Mouse (Mus musculus): ENCODE data around the gene Cacng1. TPM values are rescaled to one million over a fixed set of nuclear protein-coding genes. Genes with fewer than 3 reads are reported as not detected.

The Cacng1 gene
- 3.1 and 3.7 TPM in 2 replicates for polyA plus RNA-seq (2016; fragmentation: Nextera tagmentation; extraction: Ambion mirVana)

DNA sequence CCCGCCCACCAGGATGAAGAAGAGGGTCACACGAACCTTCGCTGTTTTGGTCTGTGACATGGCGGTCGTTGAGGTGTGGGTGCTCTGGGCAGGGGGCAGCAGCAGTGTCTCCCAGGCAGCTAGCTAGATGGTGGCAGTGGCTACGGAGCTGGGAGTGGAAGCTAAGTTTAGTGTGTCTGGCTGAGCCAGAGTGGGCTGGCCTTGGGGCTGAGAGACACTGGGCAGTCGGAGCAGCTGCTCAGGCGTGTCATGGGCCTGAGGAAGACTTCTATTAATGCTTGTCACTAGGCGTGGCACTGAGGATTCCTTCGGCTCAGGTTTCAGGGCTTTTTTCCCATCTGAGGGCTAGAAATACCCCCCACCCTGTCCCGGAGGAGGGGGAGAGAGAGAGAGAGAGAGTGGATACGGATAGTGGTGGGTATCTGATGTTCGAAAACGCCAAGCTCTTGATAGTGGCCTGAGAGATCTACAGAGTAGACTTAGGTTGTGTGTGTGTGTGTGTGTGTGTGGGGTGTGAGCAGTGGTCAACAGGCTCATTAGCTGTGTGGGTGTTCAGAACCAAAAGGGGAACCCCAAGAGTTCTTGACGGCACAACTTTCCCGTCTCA, at the start of gene Cacng1:
Gene Cacng1, minus strand, starts transcription at position 191 of the 607 bp plus-strand sequence.
- no peak for ATAC-seq (ENCODE audit: insufficient number of reproducible peaks, insufficient read depth, low FRiP score, low TSS enrichment, low read depth)
- Histone ChIP-seq H3K36me3 (no peaks in the 10 kb centered on the region), H3K9me3 (peaks cover 6% of the 10 kb centered on the region; the same call in 1 of the 2 replicates), H3K4me2 (no peak within 1 kb of the TSS), H3K9ac (replicated peaks) (no peak within 1 kb of the TSS), H3K4me1 (replicated peaks) (no peaks in the 10 kb centered on the region; the same call in 1 of the 2 replicates), H3K27ac (no peak within 1 kb of the TSS), H3K4me3 (replicated peaks) (no peak within 1 kb of the TSS), H3K27me3 (no peaks in the 10 kb centered on the region)
- 79% methylated on average over 16 of the region's 16 CpGs for WGBS

DNA sequence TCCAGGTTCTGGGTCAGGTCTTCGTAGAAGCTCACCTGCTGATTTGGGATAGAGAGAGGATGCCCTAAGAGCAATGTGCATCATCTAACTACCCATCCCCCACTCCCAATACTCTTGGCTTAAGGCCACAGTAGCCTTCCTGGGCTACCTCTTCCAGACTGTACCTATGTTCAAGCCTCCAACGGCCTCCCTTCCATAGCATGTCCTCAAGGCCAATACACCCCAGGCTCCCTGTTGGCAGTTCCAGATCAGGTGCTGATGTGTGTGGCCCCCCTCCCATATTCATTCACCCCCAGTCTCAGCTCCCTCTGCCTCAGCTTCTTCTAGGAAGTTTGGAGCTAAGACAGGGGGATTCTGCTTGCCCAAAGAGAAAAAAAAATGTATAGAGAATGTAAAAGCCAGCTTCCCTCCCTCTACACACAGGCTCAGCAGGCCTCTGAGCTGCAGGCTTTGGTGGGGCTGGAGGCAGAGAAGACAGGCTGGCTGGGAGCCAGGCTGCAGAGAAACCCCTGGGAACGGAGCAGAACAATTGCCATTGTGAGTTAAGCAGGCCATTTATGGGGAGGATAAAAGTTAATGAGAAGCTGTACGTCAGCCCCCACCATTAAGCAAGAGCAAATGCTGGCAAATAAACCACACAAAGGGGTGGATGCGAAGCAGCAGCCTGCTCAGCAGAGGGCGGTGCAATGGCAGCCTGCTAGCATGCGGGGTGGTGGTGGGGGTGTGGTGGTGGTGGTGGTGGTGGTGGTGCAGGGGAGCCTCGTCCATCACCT, 46.6 kb upstream of the Cacng1 start:
- no peak overlapping the region for H3K4me3 ChIP-seq (replicated peaks)
- no peaks in the 10 kb centered on the region for H3K27me3 ChIP-seq
- H3K27ac ChIP-seq, result peak overlapping the region; percentile 87
- H3K36me3 ChIP-seq, result no peaks in the 10 kb centered on the region
- 22% methylated on average over 8 of the region's 8 CpGs for WGBS
- ATAC-seq (ENCODE audit: insufficient number of reproducible peaks, insufficient read depth, low FRiP score, low TSS enrichment, low read depth), result peak; percentile 79
- H3K4me1 ChIP-seq (replicated peaks), result peaks cover 43% of the 10 kb centered on the region
- H3K4me2 ChIP-seq, result peak overlapping the region; percentile 16
- H3K9me3 ChIP-seq, result no peaks in the 10 kb centered on the region
- H3K9ac ChIP-seq (replicated peaks), result no peak overlapping the region

DNA sequence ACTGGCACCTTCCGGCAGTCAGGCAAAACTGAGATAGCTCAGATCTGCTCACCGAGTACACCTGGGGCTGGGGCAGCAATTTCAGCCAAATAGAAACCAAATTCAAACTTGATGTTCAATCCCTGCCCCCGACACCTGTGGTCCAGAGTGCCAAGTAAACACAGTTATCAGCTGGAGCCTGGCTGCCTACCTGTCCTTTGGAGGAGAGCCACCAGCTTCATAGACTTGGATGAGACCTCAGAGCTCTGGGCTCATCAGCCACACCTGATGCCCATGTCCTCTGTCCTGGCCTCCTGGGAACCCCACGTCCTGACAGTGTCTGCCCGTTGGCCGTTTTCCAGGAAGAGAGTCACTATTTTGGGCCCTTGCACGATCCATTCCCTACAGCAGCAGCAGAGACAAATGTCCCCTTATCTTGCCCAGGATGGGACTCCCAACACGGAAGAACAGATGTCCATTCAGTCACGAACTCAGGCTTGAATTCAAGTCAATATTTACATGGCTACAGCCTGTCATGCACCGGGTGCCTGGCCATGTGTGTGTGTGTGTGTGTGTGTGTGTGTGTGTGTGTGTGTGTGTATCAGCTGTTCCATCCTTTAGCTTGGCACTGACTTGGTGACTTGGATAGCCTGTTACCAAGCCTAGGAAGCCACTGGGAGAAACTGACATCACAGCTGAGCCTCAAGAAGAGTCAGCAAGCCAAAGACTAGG, 45.6 kb upstream of the Cacng1 start:
- no peaks in the 10 kb centered on the region for H3K27me3 ChIP-seq
- H3K36me3 ChIP-seq, result no peaks in the 10 kb centered on the region
- ATAC-seq (ENCODE audit: insufficient number of reproducible peaks, insufficient read depth, low FRiP score, low TSS enrichment, low read depth), result no peak
- no peak overlapping the region for H3K9ac ChIP-seq (replicated peaks)
- peaks cover 43% of the 10 kb centered on the region for H3K4me1 ChIP-seq (replicated peaks)
- H3K4me2 ChIP-seq, result no peak overlapping the region
- H3K4me3 ChIP-seq (replicated peaks), result no peak overlapping the region
- no peaks in the 10 kb centered on the region for H3K9me3 ChIP-seq
- H3K27ac ChIP-seq, result peak overlapping the region; percentile 87
- WGBS, result 86% methylated on average over 10 of the region's 10 CpGs

DNA sequence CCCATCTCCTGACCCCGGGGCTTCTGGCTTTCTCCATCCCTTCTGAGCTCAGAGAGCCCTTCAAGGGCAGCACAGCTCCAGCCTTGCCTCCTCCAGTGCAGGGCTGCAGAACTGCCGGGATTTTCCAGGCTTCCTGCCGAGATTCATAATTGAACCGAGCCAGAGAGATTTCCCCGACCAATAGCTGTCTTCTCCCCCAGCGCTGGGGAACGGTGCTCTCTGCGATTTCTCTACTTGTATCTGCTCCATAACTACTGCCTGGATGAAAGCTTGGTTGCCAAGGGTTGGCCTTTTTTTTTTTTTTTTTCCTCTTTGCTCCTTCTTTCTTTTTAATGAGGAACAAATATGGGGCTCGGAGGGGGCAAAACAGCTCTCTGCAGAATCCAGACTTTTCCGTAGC, 43.7 kb upstream of the Cacng1 start:
- peak overlapping the region; percentile 62 for H3K27ac ChIP-seq
- H3K36me3 ChIP-seq, result no peaks in the 10 kb centered on the region
- H3K4me2 ChIP-seq, result peak overlapping the region; percentile 15; the same call in 1 of the 2 replicates
- no peaks in the 10 kb centered on the region for H3K27me3 ChIP-seq
- no peak overlapping the region for H3K9ac ChIP-seq (replicated peaks)
- no peak overlapping the region for H3K4me3 ChIP-seq (replicated peaks)
- ATAC-seq (ENCODE audit: insufficient number of reproducible peaks, insufficient read depth, low FRiP score, low TSS enrichment, low read depth), result no peak
- H3K4me1 ChIP-seq (replicated peaks), result peaks cover 43% of the 10 kb centered on the region
- WGBS, result 38% methylated on average over 10 of the region's 10 CpGs
- no peaks in the 10 kb centered on the region for H3K9me3 ChIP-seq

DNA sequence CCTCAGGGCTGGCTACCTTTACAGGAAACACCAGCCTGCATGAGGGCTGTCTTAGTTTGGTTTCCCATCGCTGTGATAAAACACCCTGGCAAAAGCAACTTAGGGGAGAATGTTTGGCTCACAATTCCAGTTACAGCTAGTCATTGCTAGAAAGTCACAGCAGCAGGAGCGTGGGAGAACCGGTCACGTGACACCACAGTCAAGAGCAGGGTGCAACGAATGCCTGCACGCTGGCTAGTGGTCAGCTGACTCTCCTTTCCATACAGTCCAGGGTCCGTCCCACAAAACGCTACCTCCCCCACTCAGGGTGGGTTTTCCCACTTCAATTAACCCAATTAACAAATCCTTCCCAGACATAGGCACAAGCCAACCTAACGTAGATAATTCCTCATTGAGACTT, 43.2 kb upstream of the Cacng1 start:
- H3K4me2 ChIP-seq, result peak overlapping the region; percentile 15; the same call in 1 of the 2 replicates
- no peaks in the 10 kb centered on the region for H3K27me3 ChIP-seq
- peak overlapping the region; percentile 62 for H3K27ac ChIP-seq
- no peak overlapping the region for H3K9ac ChIP-seq (replicated peaks)
- H3K4me1 ChIP-seq (replicated peaks), result peaks cover 43% of the 10 kb centered on the region
- 80% methylated on average over 9 of the region's 9 CpGs for WGBS
- H3K4me3 ChIP-seq (replicated peaks), result no peak overlapping the region
- no peaks in the 10 kb centered on the region for H3K36me3 ChIP-seq
- H3K9me3 ChIP-seq, result no peaks in the 10 kb centered on the region
- ATAC-seq (ENCODE audit: insufficient number of reproducible peaks, insufficient read depth, low FRiP score, low TSS enrichment, low read depth), result no peak

DNA sequence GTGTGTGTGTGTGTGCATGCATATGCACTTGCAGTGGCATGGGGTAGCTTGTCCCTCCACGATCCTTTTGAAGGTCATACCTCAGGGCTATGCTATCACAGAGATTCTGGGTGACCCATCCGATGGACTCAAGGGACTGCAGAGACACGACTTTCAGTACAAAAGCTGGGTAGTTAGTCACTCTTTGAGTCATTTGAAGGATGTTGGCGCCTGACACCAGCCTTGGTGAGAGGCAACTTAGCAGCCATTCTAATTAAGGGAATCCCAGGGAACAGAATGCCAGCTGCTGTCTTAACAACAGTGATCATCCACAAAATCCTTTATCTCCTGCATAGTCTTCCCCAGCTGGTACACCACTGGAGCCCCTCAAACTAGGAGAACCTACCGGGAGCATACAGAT, 32.8 kb upstream of the Cacng1 start:
- H3K4me3 ChIP-seq (replicated peaks), result no peak overlapping the region
- H3K36me3 ChIP-seq, result no peaks in the 10 kb centered on the region
- no peak overlapping the region for H3K27ac ChIP-seq
- H3K9ac ChIP-seq (replicated peaks), result no peak overlapping the region
- 81% methylated on average over 5 of the region's 5 CpGs for WGBS
- ATAC-seq (ENCODE audit: insufficient number of reproducible peaks, insufficient read depth, low FRiP score, low TSS enrichment, low read depth), result no peak
- no peaks in the 10 kb centered on the region; the same call in 1 of the 2 replicates for H3K4me1 ChIP-seq (replicated peaks)
- H3K9me3 ChIP-seq, result no peaks in the 10 kb centered on the region
- H3K4me2 ChIP-seq, result no peak overlapping the region
- no peaks in the 10 kb centered on the region for H3K27me3 ChIP-seq

DNA sequence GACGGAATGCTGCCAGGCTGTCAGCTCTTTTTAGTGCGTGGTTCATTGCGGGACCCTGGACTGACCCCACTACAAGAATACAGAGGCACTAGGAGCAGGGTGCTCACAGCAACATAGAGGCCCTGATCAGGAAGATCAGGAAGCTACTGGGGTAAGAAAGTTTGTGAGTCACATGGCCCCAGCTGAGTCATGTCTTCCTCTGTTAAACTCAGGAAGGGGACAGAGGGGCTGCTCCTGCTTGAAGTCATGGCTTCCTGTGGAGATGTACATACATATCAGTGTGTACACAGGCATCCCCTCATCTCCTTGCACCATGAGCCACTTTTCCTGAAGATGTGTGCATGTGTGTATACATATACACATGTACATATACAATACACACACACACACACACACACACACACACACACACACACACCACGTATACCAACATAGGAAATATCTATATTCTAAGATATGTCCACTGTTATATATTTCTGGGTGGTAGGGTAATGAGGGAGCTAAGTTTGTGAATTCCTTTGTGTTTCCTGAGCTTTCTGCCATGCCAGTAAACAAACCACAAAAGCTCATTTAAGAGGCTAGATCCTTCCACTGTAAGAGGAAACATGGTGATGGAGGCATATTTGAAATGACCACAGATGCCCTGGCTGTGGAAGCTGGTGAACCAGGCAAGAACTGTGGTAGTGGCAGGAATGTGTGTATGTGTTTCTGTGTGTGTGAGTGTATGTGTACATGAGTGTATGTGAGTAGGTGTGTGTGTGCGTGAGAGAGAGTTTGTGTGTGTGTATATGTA, 32.1 kb upstream of the Cacng1 start:
- Histone ChIP-seq H3K9ac (replicated peaks) (no peak overlapping the region), H3K4me2 (no peak overlapping the region), H3K9me3 (no peaks in the 10 kb centered on the region), H3K4me1 (replicated peaks) (peaks cover under 1% of the 10 kb centered on the region; the same call in 1 of the 2 replicates), H3K27me3 (no peaks in the 10 kb centered on the region), H3K36me3 (no peaks in the 10 kb centered on the region), H3K27ac (no peak overlapping the region), H3K4me3 (replicated peaks) (no peak overlapping the region)
- ATAC-seq (ENCODE audit: insufficient number of reproducible peaks, insufficient read depth, low FRiP score, low TSS enrichment, low read depth), result no peak
- 79% methylated on average over 5 of the region's 5 CpGs for WGBS

DNA sequence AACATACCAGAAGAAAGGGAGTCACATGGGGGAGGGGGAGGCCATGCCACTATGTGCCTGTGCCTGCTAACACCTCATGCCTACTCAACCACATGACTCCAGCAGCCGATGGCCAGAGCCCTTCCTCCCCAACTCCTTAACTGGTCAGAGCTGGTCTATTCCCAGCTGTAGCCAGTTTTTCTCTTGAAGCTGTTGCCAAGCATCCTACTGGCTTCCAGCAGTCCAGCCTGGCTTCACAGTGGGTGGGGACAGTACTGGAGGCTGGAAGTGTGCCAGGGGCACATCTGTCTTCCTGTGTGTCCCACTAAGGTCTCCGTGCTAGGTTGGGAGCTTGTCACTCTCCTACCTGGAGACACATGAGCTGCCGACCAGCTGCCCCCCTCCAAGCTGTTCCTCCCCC, 26.8 kb upstream of the Cacng1 start:
- H3K27ac ChIP-seq, result no peak overlapping the region
- peaks cover 5% of the 10 kb centered on the region; the same call in 1 of the 2 replicates for H3K4me1 ChIP-seq (replicated peaks)
- no peak overlapping the region for H3K9ac ChIP-seq (replicated peaks)
- no peak overlapping the region for H3K4me3 ChIP-seq (replicated peaks)
- WGBS, result 63% methylated on average over 3 of the region's 3 CpGs
- ATAC-seq (ENCODE audit: insufficient number of reproducible peaks, insufficient read depth, low FRiP score, low TSS enrichment, low read depth), result no peak
- no peaks in the 10 kb centered on the region; the same call in 1 of the 2 replicates for H3K36me3 ChIP-seq
- no peaks in the 10 kb centered on the region for H3K27me3 ChIP-seq
- no peak overlapping the region for H3K4me2 ChIP-seq
- no peaks in the 10 kb centered on the region for H3K9me3 ChIP-seq

DNA sequence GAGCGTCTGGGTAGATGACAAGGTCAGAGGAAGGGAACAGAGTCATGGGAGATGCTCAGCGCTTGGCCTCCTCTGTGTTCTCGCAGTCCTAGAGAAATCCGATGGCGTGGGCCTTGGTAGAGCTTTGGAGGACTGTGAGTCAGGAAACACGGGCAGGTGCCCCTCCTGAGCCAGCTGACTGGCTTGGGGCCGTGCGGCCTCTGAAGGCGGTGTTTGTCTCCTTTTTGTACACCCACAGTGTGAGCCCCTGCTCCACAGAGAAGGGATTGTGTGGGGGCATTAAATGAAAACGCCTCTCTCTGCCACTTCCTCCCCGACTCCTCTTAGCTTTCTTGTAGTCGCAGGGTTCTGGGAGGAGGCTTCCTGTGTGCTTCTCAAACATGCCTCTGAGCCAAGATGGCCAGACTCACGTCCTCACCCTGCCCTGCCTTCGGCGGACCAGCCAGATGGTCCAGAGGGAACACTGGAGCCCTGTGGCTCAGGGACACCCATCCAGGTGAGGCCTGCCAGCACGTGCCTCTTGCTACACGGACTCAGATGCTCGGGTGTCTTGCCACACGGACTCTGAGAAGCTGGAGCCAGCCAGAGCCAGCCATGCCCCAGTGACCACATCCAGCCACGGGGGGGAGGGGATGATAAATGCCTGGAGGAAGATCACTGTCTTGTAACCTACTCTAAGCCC, 22.2 kb upstream of the Cacng1 start:
- H3K27ac ChIP-seq, result no peak overlapping the region
- H3K4me3 ChIP-seq (replicated peaks), result no peak overlapping the region
- H3K9me3 ChIP-seq, result no peaks in the 10 kb centered on the region
- ATAC-seq (ENCODE audit: insufficient number of reproducible peaks, insufficient read depth, low FRiP score, low TSS enrichment, low read depth), result no peak
- H3K4me1 ChIP-seq (replicated peaks), result peaks cover 5% of the 10 kb centered on the region; the same call in 1 of the 2 replicates
- 85% methylated on average over 20 of the region's 20 CpGs for WGBS
- H3K27me3 ChIP-seq, result no peaks in the 10 kb centered on the region
- H3K9ac ChIP-seq (replicated peaks), result no peak overlapping the region
- no peak overlapping the region for H3K4me2 ChIP-seq
- H3K36me3 ChIP-seq, result peaks cover 19% of the 10 kb centered on the region

DNA sequence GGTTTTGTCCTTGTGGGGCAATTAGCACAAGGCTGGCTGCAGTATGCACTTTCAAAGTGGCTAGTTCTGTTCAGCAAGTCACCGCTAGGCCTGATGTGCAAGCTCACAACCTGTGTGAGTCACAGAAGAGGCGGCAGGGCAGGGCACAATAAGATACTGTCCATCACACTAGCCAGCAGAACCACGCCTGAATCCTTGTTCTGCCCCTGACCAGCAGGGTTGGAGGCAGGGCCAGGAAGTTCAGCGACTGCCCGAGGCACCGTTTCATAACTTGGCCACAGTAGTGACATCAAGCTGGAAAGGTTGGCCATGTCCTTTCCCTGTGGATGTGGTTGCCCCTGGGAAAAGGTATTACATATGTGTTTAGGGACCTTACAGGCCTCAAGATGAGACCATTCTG, 21.6 kb upstream of the Cacng1 start:
- H3K9ac ChIP-seq (replicated peaks), result no peak overlapping the region
- H3K36me3 ChIP-seq, result peaks cover 19% of the 10 kb centered on the region
- H3K27ac ChIP-seq, result no peak overlapping the region
- WGBS, result 83% methylated on average over 6 of the region's 6 CpGs
- no peaks in the 10 kb centered on the region for H3K9me3 ChIP-seq
- no peak overlapping the region for H3K4me3 ChIP-seq (replicated peaks)
- H3K4me1 ChIP-seq (replicated peaks), result no peaks in the 10 kb centered on the region
- H3K4me2 ChIP-seq, result no peak overlapping the region
- ATAC-seq (ENCODE audit: insufficient number of reproducible peaks, insufficient read depth, low FRiP score, low TSS enrichment, low read depth), result no peak
- H3K27me3 ChIP-seq, result no peaks in the 10 kb centered on the region

Data from limb, embryonic 12.5 days (tissue).